Mouse (Mus musculus) monocyte, adult 5-6 weeks (primary cell): ENCODE measurements around the gene Myd88. TPM values are rescaled to one million over a fixed set of nuclear protein-coding genes. Genes with fewer than 3 reads are reported as not detected.

Source experiments
- ATAC-seq: fragments of 153-309, 156-312 bp; replicated peaks from 2 replicates; pipeline ENCODE4 v1.8.0; 2017; ENCODE audit warnings: mild to moderate bottlenecking; ENCODE audit not compliant: low TSS enrichment, insufficient number of reproducible peaks, severe bottlenecking, poor library complexity, low FRiP score
- total RNA-seq: library from RNA; stranded (forward); fragments of 200-1000, 200-491, 200-594 nt; gene quantifications from 3 replicates; pipeline ENCODE4 v1.2.3, GENCODE M21; 2017

Gene Myd88
- total RNA-seq, 1 experiment from 2014 or later: 75.9 TPM

GRCm38 (mm10) chr9:119350531-119350930 is 9.3 kb upstream of the Myd88 start:
- no peak for ATAC-seq

DNA sequence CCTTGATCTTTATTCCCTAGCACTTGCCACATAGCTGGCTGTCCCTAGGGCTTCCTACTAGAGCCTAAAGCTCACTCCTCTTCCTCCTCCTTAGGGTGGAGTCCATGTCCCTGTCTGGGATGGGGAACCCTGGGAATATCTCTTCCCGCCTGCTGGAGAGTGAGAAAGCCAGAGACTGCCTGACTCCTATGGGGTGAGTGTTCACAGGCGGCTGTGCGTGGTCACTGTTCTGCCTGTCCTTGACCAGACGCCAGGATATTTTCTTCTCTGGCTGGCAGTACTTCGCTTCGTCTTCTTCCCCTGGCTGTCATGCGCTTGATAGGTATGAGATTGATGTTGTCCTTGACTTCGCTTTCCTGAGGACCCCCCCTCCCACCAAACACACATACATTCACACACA is 5.2 kb upstream of the Myd88 start:
- no peak for ATAC-seq

DNA sequence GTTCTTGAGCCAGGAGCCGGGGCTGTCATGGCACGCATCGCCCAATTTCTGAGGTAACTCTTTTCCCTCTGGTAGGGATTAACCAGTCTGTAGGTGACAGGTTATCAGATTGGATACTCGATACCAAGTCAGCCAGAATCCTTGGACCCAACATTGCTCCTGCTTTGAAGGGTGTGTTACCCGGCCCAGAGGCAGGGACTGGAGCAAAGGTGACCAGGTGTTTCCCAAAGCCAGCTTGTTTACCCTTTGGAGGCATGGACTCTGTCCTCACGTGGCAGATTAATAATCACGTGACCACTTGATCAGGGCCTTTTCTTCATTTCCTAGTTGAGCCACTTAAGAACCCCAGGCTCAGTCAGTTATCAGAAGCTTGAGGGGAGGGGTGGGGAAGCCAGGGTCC is 1.5 kb upstream of the Myd88 start:
- ATAC-seq: no peak

- no peak for ATAC-seq
Observed at GRCm38 (mm10) chr9:119340212-119340580, 1.0 kb downstream of the Myd88 start.

DNA sequence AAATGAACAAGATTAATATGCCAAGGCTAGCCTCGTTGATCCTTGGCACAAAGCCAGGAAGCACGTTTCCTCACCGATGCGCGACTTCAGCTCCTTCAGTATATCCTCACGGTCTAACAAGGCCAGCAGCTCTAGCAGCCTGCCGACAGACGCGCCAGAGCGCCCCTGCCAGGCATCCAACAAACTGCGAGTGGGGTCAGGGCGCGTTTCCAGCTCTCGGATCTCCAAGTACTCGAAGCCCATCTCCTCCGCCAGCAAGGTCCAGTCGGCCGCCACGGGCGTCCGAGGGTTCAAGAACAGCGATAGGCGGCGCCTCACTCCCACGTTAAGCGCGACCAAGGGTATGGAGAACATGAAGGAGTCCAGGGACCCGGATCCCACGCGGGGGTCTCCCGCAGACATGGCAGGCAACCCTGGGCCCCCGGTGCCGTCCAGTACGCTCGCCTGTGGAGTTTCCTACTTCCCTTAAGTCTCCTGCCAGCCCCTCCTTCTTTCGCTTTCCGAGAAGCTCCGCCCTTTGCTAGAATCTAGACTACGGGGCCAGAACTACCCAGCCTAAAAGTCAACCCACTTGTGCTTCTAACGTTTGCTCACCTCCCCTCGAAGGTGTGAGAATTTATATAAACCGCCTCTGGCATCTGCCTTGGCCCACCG is 1.5 kb downstream of the Myd88 start, which contains the start of gene Acaa1a:
TSS of gene Acaa1a (plus strand) at position 119 of the 654 bp plus-strand sequence.
- peak; percentile 41; the same call in 1 of the 2 replicates for ATAC-seq

- no peak for ATAC-seq
Observed at GRCm38 (mm10) chr9:119339106-119339505, 2.1 kb downstream of the Myd88 start.

DNA sequence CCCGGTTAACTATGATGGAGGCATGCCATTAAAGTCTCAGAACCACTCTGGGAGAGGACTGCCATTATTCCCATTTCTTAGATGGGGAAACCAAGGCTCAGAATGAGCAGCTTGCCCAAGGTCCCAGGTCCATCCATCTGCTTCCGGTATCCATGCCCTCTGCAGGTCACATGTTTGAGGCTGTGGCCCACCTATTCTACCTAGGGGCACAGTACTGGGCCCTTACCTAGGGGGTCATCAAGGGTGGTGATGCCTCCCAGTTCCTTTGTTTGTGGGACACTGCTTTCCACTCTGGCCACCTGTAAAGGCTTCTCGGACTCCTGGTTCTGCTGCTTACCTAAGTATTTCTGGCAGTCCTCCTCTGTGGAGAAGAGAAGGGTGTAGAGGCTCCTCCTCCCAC is 2.9 kb downstream of the Myd88 start:
- no peak for ATAC-seq

DNA sequence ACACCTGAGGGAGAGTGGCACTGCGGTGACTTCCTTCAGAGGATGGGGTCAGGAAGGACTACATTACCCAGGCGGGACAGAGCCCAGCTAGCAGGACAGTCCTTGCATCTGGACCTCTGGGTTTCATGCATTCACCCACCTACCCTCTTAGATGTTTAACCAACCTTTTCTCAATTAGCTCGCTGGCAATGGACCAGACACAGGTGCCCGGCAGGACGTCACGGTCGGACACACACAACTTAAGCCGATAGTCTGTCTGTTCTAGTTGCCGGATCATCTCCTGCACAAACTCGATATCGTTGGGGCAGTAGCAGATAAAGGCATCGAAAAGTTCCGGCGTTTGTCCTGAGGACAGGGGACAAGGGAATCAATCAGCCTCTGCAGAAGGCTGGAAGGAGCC is 3.4 kb downstream of the Myd88 start:
- ATAC-seq: no peak

DNA sequence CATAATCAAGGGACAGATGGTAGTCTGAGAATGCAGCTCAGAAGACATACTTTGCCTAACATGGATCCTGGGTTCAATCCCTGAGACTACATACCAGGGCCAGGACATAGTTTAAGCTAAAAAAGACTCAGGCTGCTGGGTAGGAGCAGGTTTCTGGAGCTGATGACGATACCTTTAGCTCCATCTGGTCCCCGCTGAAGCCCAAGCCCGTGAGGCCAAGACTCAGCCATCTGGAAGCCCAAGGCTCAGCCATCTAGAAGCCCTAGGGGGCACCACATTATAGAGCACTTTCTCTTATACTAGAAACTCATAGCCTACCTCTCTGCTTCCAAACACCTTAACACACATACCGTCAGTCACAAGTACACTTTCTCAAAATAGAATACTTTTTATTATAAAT is 5.6 kb downstream of the Myd88 start:
- no peak for ATAC-seq

DNA sequence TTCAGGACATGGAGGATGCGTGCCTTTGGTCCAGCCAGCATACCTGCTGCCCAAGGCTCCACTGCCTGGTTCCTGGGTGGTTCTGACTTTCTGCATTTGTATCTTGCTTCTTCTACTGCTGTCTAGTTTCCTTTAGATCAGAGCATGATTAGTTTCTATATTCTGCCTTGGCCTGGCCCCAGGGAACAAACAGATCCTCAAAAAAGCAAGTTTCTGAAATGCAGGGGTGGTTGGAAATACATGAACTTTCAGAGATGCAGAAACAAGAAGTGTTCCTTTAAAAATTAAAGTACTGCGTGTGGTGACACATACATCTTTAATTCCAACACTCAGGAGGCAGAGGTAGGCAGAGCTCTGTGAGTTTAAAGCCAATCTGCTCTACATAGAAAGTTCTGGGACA is 6.4 kb downstream of the Myd88 start:
- no peak for ATAC-seq

GRCm38 (mm10) chr9:119334324-119334723 is 6.9 kb downstream of the Myd88 start:
- peak; percentile 93 for ATAC-seq

DNA sequence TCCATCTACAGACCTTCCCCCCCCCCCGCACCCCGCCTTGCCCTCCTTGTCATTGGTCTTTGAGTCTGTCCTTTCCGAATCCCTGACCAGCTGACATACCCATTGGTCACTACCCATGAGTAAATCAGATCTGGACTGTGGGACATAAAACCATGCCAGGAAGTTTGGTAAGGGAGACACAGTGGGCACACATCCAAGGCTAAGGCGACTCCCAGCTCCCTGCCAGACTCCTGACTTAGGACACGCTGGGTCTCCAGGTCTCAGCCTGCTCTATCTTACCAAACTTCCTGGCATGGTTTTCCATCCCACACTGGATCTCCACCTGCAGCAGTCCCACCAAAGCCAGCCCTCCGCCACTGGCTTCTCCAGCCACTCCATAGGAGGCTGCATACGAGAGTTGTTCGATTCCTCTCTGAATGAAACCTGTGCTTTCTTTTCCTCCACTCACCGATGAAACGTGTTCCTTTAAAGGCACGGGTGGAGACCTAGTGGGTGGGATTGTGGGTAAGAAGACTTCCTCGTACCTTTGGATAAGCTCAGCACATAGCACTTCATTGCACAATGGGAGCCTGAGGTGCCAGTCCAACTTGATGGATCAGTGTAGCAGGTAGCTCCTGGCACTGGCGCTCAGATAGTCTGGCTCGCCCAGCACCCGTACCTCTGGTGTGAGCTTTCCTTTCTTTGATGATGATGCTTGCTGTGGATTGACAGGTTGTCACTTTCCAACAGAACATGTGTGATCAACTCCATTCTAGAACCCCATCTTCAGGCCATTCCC is 10.8 kb downstream of the Myd88 start:
- no peak for ATAC-seq

GRCm38 (mm10) chr9:119328488-119328887 is 12.7 kb downstream of the Myd88 start:
- ATAC-seq: 0 out of 2 replicates have a peak, but pooled peaks have one; percentile 16

DNA sequence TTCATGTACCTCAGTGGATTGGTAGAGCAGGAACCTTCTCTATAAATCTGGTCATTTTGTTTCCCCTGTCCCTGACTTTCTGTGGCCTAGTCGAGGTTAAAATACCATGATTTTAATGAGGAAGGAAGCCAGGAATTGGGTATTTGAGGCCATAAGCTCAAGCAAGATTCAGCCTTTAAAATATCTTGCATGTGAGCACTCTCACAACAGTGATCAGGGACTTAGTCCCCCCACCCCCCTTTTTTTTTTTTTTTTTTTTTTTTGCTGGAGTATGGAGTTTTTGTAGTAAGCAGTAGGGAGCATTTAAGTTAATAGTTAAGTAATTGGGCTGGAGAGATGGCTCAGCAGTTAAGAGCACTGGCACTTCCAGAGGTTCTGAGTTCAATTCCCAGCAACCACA is 17.1 kb downstream of the Myd88 start:
- no peak for ATAC-seq

- ATAC-seq: no peak
Observed at GRCm38 (mm10) chr9:119323260-119323645, 18.0 kb downstream of the Myd88 start.

DNA sequence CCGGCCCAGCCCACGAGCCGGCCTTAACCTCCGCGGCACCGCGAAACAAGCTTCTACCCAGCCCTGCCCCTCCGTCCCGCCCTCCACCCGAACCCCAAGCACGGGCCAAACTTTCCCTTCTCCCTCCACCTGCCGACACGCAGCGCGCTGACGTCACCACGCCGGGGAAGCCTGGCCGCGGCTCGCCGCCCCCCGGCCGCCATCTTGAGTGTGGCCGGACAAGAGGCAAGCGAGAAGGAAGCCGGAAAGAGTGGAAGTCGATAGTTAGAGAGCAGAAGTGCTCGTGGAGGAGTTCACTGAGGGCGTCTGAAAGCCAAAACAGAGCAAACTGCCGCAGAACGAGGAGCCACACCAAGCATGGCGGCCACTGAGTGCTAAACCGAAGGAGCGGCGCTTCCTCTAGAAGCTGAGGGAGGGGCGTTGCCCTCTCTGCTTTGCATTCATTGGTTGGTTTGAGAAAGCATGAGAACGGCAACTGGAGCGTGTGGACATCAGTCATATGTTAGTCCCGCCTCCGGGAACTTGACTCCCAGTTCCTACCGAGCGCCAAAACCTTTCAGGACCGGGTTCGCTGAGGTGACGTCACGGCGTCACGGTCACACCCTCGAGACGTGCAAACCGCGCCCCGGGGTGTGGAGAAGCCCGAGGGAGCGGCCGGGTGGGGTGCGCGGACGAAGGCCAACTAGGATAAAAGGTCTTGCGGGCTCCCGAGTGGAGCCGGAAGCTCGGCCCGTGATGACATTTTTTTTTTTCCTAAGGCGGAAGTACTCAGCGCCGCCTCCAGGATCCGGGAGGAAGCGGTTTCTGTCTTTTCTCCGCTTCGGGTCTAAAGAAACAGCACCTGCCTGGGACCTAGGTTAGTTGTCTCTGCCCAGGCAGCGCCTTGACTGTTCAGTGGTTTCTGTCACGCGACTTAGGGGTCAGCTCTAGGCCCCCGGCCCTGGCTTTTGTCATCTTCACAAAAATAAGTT is 18.6 kb downstream of the Myd88 start, which contains the start of gene Oxsr1:
TSS of gene Oxsr1 (minus strand) at position 139 of the 971 bp plus-strand sequence.
- ATAC-seq: peak; percentile 96

- no peak for ATAC-seq
Observed at GRCm38 (mm10) chr9:119321392-119322229, 19.6 kb downstream of the Myd88 start.

- ATAC-seq: no peak
Observed at GRCm38 (mm10) chr9:119320946-119321345, 20.3 kb downstream of the Myd88 start.
